Mouse (Mus musculus) left cerebral cortex, adult 9 months (tissue): ENCODE data around the gene Vipr1.

Experiments
- DNase-seq, 2 experiments: peaks; one replicate each; pipeline ENCODE4 v3.0.0; 2022; ENCODE audit warnings: low spot score in 2 of 2

The Vipr1 gene

GRCm38 (mm10) chr9:121633306-121633705, 9.2 kb upstream of the Vipr1 start:
- DNase-seq, result no peak

DNA sequence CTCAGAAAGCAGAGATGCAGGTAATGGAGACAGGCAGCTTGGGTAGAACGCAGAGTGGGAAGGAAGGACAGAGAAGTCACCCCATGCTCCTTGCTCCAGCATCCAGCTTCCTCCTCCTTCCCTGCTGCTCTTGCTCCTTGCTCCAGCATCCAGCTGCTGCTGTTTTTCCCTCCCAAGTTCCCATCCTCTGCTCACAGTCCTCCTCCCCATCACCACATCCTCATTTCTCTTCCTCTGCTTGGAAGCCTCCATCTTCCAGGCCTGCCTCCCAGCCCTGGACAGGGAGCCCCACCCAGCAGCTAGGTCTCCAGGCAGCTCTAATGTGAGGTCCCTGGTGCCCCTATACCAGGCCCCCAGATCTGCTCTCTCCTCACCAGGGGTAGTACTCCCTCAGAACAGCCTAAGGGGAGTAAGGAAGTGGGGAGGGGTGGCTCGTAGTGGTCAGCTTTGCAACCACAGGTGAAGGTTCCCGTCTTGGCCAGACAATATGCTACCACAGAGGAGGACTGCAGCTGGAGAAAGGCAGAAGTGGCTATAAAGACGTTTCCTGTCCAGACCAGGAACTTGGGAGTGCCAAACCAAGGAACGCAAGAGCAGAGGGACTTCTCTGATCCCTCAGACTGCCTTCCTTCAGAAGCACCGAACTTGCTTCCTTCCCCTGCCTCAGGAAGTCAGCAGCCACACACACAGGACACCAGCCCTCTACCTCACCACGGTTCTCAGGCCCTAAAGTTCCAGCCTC, 6.5 kb upstream of the Vipr1 start:
- DNase-seq, result no peak

GRCm38 (mm10) chr9:121639790-121640189, 2.7 kb upstream of the Vipr1 start:
- DNase-seq, result peak; percentile 69 to 88

- peak in 1 of 2 experiments; percentile 60 for DNase-seq
Observed at GRCm38 (mm10) chr9:121641235-121641915, 1.1 kb upstream of the Vipr1 start.

- peak in 1 of 2 experiments; percentile 75 for DNase-seq
Observed at GRCm38 (mm10) chr9:121642001-121642400, 515 bp upstream of the Vipr1 start, which contains the start of gene Lyzl4. Gene Lyzl4, minus strand, starts transcription at chr9:121642096.

- no peak for DNase-seq
Observed at GRCm38 (mm10) chr9:121644855-121645254, 2.3 kb downstream of the Vipr1 start.

GRCm38 (mm10) chr9:121647026-121647425, 4.5 kb downstream of the Vipr1 start:
- DNase-seq, result no peak

- no peak for DNase-seq
Observed at GRCm38 (mm10) chr9:121653668-121654067, 11.2 kb downstream of the Vipr1 start.

DNA sequence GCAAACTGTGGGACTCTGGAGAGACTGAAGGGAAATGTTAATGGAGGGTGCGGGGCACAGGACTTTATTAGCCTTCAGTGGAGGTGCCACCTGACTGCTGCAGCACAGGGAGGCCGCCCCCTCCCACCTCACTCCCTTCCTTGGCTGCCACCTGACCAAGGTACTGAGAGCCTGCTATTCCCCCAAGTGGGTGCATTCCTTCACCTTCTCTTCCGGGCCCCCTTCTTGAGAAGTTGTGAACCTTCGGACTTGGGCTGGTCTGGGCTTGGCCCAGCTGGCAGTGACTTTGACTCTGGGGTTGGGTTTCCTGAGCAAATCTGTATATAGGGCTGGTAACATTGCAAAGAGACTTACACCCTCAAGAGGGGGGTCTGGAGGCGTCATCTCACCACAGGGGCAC, 13.8 kb downstream of the Vipr1 start:
- DNase-seq, result no peak

DNA sequence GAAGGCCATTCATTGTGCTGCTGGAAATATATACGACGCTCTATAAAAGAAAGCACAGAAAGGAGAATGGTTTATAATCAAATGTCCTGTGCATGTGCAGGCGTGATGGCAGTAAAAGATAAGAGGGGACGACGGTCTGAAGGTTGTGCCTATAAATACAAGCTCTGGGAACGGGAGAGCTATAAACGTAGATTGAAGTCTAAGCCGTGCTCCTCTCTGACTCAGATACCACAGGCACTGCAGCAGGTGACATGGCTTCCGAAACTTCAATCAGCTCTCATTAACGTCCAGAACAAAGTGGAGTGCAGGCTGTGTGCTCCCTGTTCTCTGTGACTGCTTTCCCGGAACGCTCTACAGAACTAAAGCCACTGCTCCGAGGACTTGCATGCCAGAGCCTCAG, 14.6 kb downstream of the Vipr1 start:
- DNase-seq, result no peak

DNA sequence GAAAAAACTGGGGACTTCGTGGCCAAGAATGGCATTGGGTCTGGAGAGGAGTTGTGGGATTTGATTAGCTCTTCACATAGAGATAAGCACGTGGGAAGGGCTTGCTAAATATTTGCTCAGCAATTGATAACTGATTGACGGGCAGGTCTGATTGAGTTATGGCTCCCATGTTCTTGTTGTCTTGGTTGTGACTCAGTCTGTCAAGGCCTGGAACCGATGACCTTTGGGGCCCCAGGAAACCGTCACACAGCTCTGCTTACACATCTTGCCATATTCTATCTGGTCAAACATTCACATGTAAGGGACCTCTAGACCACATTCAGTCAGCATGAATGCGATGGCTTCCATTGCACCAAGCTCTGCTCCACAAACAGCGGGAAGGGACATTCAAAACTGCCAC, 15.7 kb downstream of the Vipr1 start:
- no peak for DNase-seq

DNA sequence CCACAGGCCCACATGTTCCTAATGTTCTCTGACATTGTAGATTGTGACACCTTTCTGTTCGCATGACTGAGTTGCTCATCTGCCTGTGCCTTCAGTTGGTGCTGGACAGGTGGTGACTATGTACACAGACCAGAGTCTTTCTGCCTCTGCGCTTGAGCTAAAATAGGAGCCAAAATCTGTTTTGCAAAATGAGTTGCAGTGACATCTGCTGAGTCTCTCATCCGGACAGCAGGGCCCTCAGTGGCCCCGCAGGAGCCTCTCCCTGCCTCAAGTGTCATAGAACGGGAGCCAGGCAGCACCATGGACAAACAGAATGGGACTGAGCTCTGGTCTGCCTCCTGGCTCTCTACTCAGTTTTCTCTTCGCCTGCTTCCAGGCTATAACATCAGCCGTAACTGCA, 17.3 kb downstream of the Vipr1 start:
- DNase-seq, result no peak

- peak in 1 of 2 experiments; percentile 55 for DNase-seq
Observed at GRCm38 (mm10) chr9:121663467-121663866, 21.0 kb downstream of the Vipr1 start.

DNA sequence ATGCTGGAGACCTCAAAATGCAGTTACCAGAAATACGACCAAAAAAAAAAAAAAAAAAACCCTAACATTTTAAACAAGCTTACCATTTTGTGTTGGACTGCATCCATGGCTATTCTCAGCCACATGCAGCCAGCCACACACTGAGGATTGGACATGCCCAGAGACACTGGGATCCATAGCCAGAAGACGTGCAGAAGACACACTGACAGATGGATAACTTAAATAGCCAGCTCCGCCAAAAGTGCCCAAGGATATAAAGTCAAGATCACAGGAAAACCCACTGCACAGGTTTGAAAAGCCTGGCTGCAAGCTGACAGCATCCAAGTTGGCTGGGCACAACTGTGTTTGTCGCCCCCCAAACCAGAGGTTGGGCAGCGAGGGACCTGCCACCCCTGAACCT, 21.6 kb downstream of the Vipr1 start:
- peak in 1 of 2 experiments; percentile 60 for DNase-seq

DNA sequence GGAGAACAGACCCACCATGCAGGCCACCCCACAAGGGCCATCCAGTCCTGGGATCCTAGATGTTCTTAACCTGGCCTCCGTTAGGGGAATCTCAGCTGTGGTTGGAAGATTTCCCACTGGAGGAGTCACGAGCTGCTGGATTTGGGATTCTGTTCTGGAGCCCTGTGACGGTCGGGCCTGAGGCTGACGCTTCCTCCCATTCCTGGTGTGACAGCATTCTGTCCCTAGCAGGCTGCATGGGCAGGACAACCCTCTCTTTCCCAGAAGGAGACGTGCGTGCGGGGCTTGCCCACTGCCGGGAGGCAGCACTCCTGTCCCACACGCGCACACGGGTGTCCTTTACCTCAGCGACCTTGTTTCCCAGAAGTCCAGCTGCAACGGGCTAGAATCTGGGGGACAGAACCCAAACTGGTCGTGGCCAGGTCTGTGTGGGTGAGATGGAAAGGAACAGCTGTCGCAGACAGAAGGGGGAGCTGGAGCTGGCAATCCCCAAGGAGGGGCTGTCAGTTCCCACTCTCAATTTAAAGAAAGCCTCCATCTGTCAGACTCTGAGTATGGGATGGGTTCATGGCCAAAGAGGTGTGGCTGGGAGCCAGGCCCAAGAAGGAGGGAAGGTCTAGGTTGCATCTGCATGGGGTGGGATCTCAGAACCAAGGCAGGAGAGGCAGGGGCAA, 24.6 kb downstream of the Vipr1 start:
- DNase-seq, result peak in 1 of 2 experiments; percentile 75

DNA sequence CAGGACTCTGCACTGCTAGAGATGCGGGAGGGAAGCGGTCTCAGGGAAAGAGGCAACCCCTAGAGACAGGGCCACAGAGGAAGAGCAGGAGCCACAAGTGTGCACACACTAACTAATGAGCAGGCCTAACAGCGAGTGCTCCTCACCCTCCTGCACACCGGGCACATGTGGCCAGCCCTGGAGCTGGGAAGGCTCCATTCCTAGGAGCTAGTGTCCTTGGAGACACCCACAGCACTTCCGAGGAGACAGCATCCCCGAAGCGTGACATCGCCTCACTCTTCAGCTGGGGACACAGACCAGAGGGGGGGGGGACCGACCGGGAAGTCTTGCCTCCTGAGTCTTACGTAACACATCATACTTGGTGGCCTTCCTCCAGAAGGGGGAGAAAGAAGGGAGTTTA, 25.3 kb downstream of the Vipr1 start:
- peak in 1 of 2 experiments; percentile 32 for DNase-seq

DNA sequence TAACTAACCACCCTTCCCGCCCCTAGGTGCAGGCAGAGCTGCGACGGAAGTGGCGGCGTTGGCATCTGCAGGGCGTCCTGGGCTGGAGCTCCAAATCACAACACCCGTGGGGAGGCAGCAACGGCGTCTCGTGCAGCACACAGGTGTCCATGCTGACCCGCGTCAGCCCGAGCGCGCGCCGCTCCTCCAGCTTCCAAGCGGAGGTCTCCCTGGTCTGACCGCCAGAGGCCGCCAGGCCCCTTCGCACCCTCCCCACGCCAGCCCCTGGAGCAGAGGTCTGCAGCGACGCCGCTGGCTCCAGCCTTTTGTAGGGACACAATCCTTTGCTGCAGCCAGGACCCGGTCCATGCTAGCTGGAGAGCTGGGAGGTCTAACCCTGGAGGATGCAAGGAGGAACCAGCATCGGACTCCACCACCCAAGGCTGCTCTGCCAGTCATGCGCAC, 26.9 kb downstream of the Vipr1 start:
- DNase-seq, result peak in 1 of 2 experiments; percentile 24

- DNase-seq, result peak in 1 of 2 experiments; percentile 40
Observed at GRCm38 (mm10) chr9:121671300-121671699, 28.8 kb downstream of the Vipr1 start.

DNA sequence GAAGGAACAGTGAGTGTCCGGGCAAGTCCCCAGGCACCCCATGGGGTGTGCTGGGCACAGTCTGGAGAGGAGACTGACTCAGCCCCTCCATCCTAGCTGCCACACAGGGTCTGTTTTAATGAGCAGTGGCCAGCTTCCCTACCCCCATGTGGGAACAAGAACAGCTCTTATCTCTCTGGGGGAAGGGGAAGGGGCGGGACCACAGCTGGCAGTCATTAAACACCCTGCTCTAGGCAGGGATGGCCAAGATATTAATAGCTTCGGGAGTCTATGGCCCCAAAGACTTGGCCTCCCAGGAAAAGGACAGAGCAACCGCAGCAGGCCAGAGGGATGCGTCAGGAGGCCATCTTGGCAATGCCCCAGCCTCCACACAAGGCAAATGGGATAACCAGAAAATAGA, 29.8 kb downstream of the Vipr1 start:
- DNase-seq, result no peak

GRCm38 (mm10) chr9:121673716-121674115, 31.2 kb downstream of the Vipr1 start:
- no peak for DNase-seq

DNA sequence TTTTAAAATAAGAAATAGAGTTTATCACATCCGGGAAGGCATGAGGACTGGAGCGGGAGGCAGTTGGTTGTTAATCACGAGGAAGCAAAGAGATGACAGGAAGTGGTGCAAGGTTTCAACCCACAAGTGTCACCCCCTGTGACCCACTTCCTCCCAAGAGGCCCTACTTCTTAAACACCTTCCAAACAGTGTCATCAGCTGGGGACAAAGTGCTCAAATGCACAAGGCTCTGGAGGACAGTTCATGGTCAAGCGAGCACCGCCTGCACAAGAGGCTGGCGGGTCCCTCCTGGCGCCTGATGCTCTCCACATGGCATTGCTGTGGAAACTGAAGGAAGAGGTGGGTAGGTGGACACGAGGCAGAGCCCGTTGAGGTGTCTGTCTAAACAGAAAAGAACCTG, 32.5 kb downstream of the Vipr1 start:
- no peak for DNase-seq

DNA sequence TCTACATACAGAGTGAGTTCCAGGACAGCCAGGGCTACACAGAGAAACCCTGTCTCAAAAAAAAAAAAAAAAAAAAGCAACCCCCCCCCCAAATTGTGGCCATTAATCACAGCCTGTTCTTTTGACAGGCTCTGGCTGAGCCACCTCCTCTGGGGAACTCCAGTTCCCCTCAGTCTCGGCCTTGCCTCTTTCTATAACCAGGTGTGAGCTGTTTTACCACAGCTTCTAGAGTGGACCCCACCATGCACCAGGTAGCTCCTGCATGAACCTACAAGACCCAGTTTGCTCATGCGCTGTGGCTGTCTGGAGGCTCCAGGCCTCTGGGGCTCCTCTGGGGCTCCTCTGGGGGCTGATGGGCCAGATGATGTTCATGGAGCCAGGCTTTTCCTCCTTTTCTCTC, 33.0 kb downstream of the Vipr1 start:
- no peak for DNase-seq

- no peak for DNase-seq
Observed at GRCm38 (mm10) chr9:121677069-121677468, 34.6 kb downstream of the Vipr1 start.
